Mouse (Mus musculus) brain, embryonic 18.5 days (tissue): ENCODE data around the gene Olfr497.

Experiments
- DNase-seq: peaks from one replicate; pipeline ENCODE4 v3.0.0-alpha.2; 2012; ENCODE audit warnings: low read depth, low spot score

Gene Olfr497

GRCm38 (mm10) chr7:108420121-108420520, at the start of gene Olfr497:
Olfr497 (plus strand) TSS chr7:108420421.
- no peak for DNase-seq

GRCm38 (mm10) chr7:108392867-108393266, 27.4 kb upstream of the Olfr497 start, which contains the start of gene Olfr495:
Olfr495 (plus strand) TSS chr7:108393167.
- no peak for DNase-seq

GRCm38 (mm10) chr7:108465026-108465425, 44.8 kb downstream of the Olfr497 start, which contains the start of gene Olfr498:
Olfr498 (plus strand) TSS chr7:108465326.
- DNase-seq: no peak
